Mouse (Mus musculus) hindbrain, postnatal 0 days (tissue): ENCODE data around the gene Uggt1. TPM values are rescaled to one million over a fixed set of nuclear protein-coding genes. Genes with fewer than 3 reads are reported as not detected.

ENCODE experiments used
- ATAC-seq: fragments of 200-750 bp; cut with Nextera tagmentation; 2 replicates; pipeline ENCODE4 v1.8.0; 2017; ENCODE audit warnings: mild to moderate bottlenecking, moderate TSS enrichment, moderate library complexity
- DNase-seq: peaks from one replicate; pipeline ENCODE4 v3.0.0-alpha.2; 2015; ENCODE audit warnings: low spot score
- H3K27ac ChIP-seq: fragments of 300-500 bp; sonication (generic); 2 replicates; pipeline ENCODE4 v1.5.1; 2014; ENCODE audit warnings: mild to moderate bottlenecking
- H3K27me3 ChIP-seq: fragments of 300-500 bp; sonication (generic); 2 replicates; pipeline ENCODE4 v1.6.1; 2014; ENCODE audit warnings: low read length, mixed read lengths; ENCODE audit not compliant: insufficient read depth
- H3K36me3 ChIP-seq: fragments of 300-500 bp; sonication (generic); 2 replicates; pipeline ENCODE4 v1.6.1; 2014; ENCODE audit warnings: low read length, mixed read lengths; ENCODE audit not compliant: insufficient read depth
- H3K4me1 ChIP-seq: fragments of 300-500 bp; sonication (generic); 2 replicates; pipeline ENCODE4 v1.6.1; 2014; ENCODE audit warnings: antibody characterized with exemption, low read length, mixed read lengths; ENCODE audit not compliant: insufficient read depth
- H3K4me2 ChIP-seq: fragments of 300-500 bp; sonication (generic); 2 replicates; pipeline ENCODE4 v1.6.1; 2014; ENCODE audit warnings: low read depth, mild to moderate bottlenecking, low read length, moderate library complexity, mixed read lengths
- H3K4me3 ChIP-seq: fragments of 300-500 bp; sonication (generic); 2 replicates; pipeline ENCODE4 v1.5.1; 2014; ENCODE audit warnings: low read length
- H3K9ac ChIP-seq: fragments of 300-500 bp; sonication (generic); replicated peaks from 2 replicates; pipeline ENCODE4 v1.6.1; 2014; ENCODE audit warnings: mild to moderate bottlenecking, low read length, moderate library complexity, mixed read lengths
- H3K9me3 ChIP-seq: fragments of 300-500 bp; sonication (generic); 2 replicates; pipeline ENCODE4 v1.6.1; 2016; ENCODE audit warnings: low read length, mixed read lengths
- CTCF ChIP-seq: IDR thresholded peaks from 2 replicates; pipeline ENCODE4 v1.5.1; 2016; ENCODE audit warnings: antibody characterized with exemption, control low read depth, low read depth
- WGBS: fragments of 180-500 bp; shearing (Covaris S2); extraction: QIAGEN DNeasy Blood & Tissue Kit; methylation state at CpG from one replicate; pipeline ENCODE4 v1.1.7; 2014; 5-methylcytosine and 5-hydroxymethylcytosine counted together
- polyA plus RNA-seq: library from polyadenylated mRNA; unstranded; fragments of >200 nt; fragmentation: Nextera tagmentation; extraction: Ambion mirVana; gene quantifications from 2 replicates; pipeline ENCODE4 v1.2.1, GENCODE M21; 2015
- total RNA-seq: library from RNA; depleted of rRNA; stranded (reverse); fragments of >200 nt; gene quantifications from 2 replicates; pipeline ENCODE4 v1.2.3, GENCODE M21; 2014

The Uggt1 gene
- total and polyA plus RNA-seq, 2 experiments from 2014 or later: 24.3 to 33.5 TPM

GRCm38 (mm10) chr1:36161208-36161607, 83.3 kb downstream of the Uggt1 start:
- ATAC-seq (no peak), DNase-seq (no peak)
- Histone ChIP-seq H3K9ac (no peak overlapping the region), H3K36me3 (peaks cover 73% of the 10 kb centered on the region), H3K4me2 (no peak overlapping the region), H3K4me1 (no peaks in the 10 kb centered on the region), H3K27ac (no peak overlapping the region), H3K4me3 (no peak overlapping the region), H3K27me3 (no peaks in the 10 kb centered on the region), H3K9me3 (no peaks in the 10 kb centered on the region)
- 92% methylated on average over 9 of the region's 9 CpGs for WGBS
- no peak for TF ChIP-seq CTCF

GRCm38 (mm10) chr1:36160246-36160645, 84.3 kb downstream of the Uggt1 start:
- no peak overlapping the region for H3K27ac ChIP-seq
- H3K27me3 ChIP-seq: no peaks in the 10 kb centered on the region
- H3K9me3 ChIP-seq: no peaks in the 10 kb centered on the region
- DNase-seq (no peak), ATAC-seq (no peak)
- H3K36me3 ChIP-seq: peaks cover 81% of the 10 kb centered on the region
- no peak overlapping the region for H3K9ac ChIP-seq
- no peak for TF ChIP-seq CTCF
- no peak overlapping the region for H3K4me2 ChIP-seq
- WGBS: 79% methylated on average over 8 of the region's 8 CpGs
- no peak overlapping the region for H3K4me3 ChIP-seq
- no peaks in the 10 kb centered on the region for H3K4me1 ChIP-seq

GRCm38 (mm10) chr1:36149411-36149810, 95.1 kb downstream of the Uggt1 start:
- DNase-seq (peak; percentile 52), ATAC-seq (no peak)
- H3K27me3 ChIP-seq: no peaks in the 10 kb centered on the region
- TF ChIP-seq CTCF: peak; percentile 65
- H3K4me2 ChIP-seq: no peak overlapping the region
- H3K36me3 ChIP-seq: peaks cover 57% of the 10 kb centered on the region
- H3K27ac ChIP-seq: no peak overlapping the region
- H3K4me1 ChIP-seq: no peaks in the 10 kb centered on the region
- no peak overlapping the region for H3K4me3 ChIP-seq
- H3K9ac ChIP-seq: no peak overlapping the region
- no peaks in the 10 kb centered on the region for H3K9me3 ChIP-seq
- WGBS: 71% methylated on average over 1 of the region's 1 CpGs

- DNase-seq (no peak), ATAC-seq (no peak)
- no peaks in the 10 kb centered on the region for H3K9me3 ChIP-seq
- H3K4me2 ChIP-seq: no peak overlapping the region
- no peak for TF ChIP-seq CTCF
- WGBS: 74% methylated on average over 2 of the region's 2 CpGs
- no peaks in the 10 kb centered on the region for H3K4me1 ChIP-seq
- H3K36me3 ChIP-seq: peaks cover 58% of the 10 kb centered on the region
- H3K27me3 ChIP-seq: no peaks in the 10 kb centered on the region
- no peak overlapping the region for H3K4me3 ChIP-seq
- H3K9ac ChIP-seq: no peak overlapping the region
- H3K27ac ChIP-seq: no peak overlapping the region
Measured at GRCm38 (mm10) chr1:36148809-36149208, 95.7 kb downstream of the Uggt1 start.

- peak; percentile 69 for TF ChIP-seq CTCF
- Histone ChIP-seq H3K36me3 (peaks cover 35% of the 10 kb centered on the region), H3K9ac (no peak overlapping the region), H3K4me2 (no peak overlapping the region), H3K27ac (no peak overlapping the region), H3K4me1 (no peaks in the 10 kb centered on the region), H3K4me3 (no peak overlapping the region), H3K27me3 (no peaks in the 10 kb centered on the region), H3K9me3 (no peaks in the 10 kb centered on the region)
- DNase-seq (peak; percentile 64), ATAC-seq (no peak)
- 17% methylated on average over 1 of the region's 1 CpGs for WGBS
Measured at GRCm38 (mm10) chr1:36145050-36145449, 99.5 kb downstream of the Uggt1 start.

GRCm38 (mm10) chr1:36140311-36140710, 104.2 kb downstream of the Uggt1 start:
- Histone ChIP-seq H3K9ac (no peak overlapping the region), H3K27me3 (no peaks in the 10 kb centered on the region), H3K27ac (no peak overlapping the region), H3K4me1 (no peaks in the 10 kb centered on the region), H3K4me3 (no peak overlapping the region), H3K36me3 (peaks cover 14% of the 10 kb centered on the region), H3K9me3 (no peaks in the 10 kb centered on the region), H3K4me2 (no peak overlapping the region)
- no peak for ATAC-seq
- DNase-seq: no peak
- 87% methylated on average over 15 of the region's 15 CpGs for WGBS
- no peak for TF ChIP-seq CTCF

GRCm38 (mm10) chr1:36134584-36134983, 109.9 kb downstream of the Uggt1 start:
- no peaks in the 10 kb centered on the region for H3K4me1 ChIP-seq
- no peaks in the 10 kb centered on the region for H3K36me3 ChIP-seq
- ATAC-seq: no peak
- H3K9me3 ChIP-seq: no peaks in the 10 kb centered on the region
- H3K27ac ChIP-seq: no peak overlapping the region
- peak; percentile 74 for DNase-seq
- 3% methylated on average over 3 of the region's 3 CpGs for WGBS
- H3K4me3 ChIP-seq: no peak overlapping the region
- no peaks in the 10 kb centered on the region for H3K27me3 ChIP-seq
- no peak overlapping the region for H3K9ac ChIP-seq
- peak; percentile 86 for TF ChIP-seq CTCF
- H3K4me2 ChIP-seq: no peak overlapping the region
